Mouse (Mus musculus): ENCODE results near the gene Cldn13.

DNA sequence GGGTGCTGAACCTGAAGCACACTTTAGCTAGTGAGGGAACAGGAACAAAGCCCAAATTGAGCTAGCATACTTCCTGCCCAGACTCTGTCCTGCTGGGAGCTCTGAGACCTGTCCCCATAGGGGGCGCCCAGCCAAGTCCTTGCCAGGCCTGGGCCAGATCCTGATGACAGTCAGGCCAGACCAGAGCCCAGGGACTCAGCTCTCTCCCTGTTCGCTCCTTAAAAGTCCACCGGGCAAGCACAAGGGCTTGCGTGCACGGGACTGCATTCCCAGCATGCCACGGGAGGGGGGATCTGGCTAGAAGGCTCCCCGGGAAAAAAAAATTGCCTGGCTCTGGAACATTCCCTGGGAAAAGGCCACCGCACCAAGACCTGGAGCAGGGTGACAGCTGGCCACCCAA lies 50.2 kb downstream of the Cldn13 start:
- TF ChIP-seq POLR2A (IDR thresholded peaks at IDR 0.05; ENCODE audit: low read depth, low read length) (no peak), CTCF (IDR thresholded peaks at IDR 0.05; ENCODE audit: borderline replicate concordance, insufficient read depth, low read length) (no peak)
